Mouse (Mus musculus) cortical plate, adult 2 months (tissue): ENCODE results near the gene Snx29.

Experiments
- CTCF ChIP-seq: fragments of 200-500 bp; IDR thresholded peaks from 2 replicates; pipeline ENCODE4 v1.5.1; 2011; ENCODE audit warnings: mild to moderate bottlenecking, control low read depth, low read length; ENCODE audit not compliant: insufficient read depth; ENCODE audit errors: extremely low read depth
- POLR2A ChIP-seq: fragments of 200-500 bp; IDR thresholded peaks from 2 replicates; pipeline ENCODE4 v1.6.1; 2011; ENCODE audit warnings: mild to moderate bottlenecking, low read length, control low read depth; ENCODE audit not compliant: insufficient read depth; ENCODE audit errors: extremely low read depth

GRCm38 (mm10) chr16:11630489-11630888 is 307.8 kb downstream of the Snx29 start:
- TF ChIP-seq CTCF = no peak
- TF ChIP-seq POLR2A = no peak
